Mouse (Mus musculus): ENCODE data around the gene Polrmt. TPM values are rescaled to one million over a fixed set of nuclear protein-coding genes. Genes with fewer than 3 reads are reported as not detected.

Polrmt gene
- polyA plus RNA-seq, 1 experiment from 2014 or later: 46.2 TPM

DNA sequence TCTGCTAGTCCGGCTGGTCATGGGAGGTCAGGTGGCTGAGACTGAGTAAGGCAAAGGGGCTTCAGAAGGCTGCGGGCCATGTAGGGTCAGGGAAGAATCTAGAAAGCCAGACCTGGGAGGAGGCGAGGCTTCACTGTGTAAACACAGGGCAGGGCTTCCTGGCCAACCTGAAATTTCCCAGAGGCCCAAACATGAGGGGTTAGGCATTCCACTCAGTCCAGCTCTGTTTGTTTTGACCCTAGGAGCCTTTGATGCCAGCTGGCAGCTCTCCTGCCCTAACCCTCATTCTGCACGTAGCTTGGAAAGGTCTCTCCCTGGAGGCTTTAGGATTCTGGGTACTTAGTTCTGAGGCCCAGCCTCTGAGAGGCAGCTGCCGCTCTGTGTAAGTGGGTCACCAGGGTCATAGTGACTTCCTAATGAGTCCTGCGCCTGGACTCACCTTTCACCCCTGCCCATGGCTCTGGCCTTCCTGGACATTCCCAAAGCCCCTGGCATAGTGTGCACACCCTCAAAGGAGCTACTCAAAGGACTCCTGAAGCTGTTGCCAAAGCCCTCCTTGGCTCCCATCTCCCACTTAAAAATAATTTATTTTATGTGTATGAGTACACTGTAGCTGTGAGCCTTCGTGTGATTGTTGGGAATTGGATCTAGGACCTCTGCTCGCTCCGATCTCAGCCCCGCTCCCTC is 44.8 kb downstream of the Polrmt start:
- WGBS: 22% methylated on average over 10 of the region's 10 CpGs
- peak; percentile 51 for ATAC-seq (ENCODE audit: low read depth)

DNA sequence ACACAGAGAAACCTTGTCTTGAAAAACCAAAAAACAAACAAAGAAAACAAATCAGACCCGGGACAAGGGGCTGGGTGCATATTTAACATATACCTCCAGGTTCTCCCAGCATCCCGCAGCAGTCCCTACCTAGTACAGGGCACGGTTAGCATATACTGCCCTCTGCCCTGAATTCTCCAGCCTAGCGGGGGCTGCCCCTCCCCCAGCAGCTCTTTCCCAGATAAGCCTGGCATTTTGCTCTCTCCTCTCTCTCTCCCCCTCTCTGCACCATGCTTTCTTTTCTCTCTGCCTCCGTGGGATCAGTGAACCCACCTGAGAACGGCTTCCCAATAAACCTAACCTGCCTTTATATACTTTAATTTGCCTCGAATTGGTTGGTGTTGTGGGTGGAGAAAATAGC is 45.7 kb downstream of the Polrmt start:
- Histone ChIP-seq H3K4me3 (ENCODE audit: low read length) (no peak overlapping the region), H3K4me1 (replicated peaks; ENCODE audit: control insufficient read depth, insufficient read depth, low read length) (peaks cover 30% of the 10 kb centered on the region), H3K4me2 (ENCODE audit: low read depth, low read length) (no peak overlapping the region), H3K27me3 (ENCODE audit: control insufficient read depth, insufficient read depth, low read depth, low read length) (no peaks in the 10 kb centered on the region), H3K36me3 (ENCODE audit: control insufficient read depth, insufficient read depth, low read length) (no peaks in the 10 kb centered on the region), H3K27ac (ENCODE audit: low read length) (peak overlapping the region; percentile 92), H3K9me3 (ENCODE audit: control insufficient read depth, low read length) (no peaks in the 10 kb centered on the region), H3K9ac (ENCODE audit: low read length) (no peak overlapping the region)
- ATAC-seq (ENCODE audit: low read depth): no peak
- 22% methylated on average over 7 of the region's 7 CpGs for WGBS

More for the DNA sequence above, 44.8 kb downstream of the Polrmt start:
- Histone ChIP-seq H3K9me3 (ENCODE audit: control insufficient read depth, low read length) (no peaks in the 10 kb centered on the region), H3K27ac (ENCODE audit: low read length) (peak overlapping the region; percentile 92), H3K4me1 (replicated peaks; ENCODE audit: control insufficient read depth, insufficient read depth, low read length) (peaks cover 33% of the 10 kb centered on the region), H3K4me2 (ENCODE audit: low read depth, low read length) (0 out of 2 replicates have a peak overlapping the region, but pooled peaks have one; percentile 6), H3K36me3 (ENCODE audit: control insufficient read depth, insufficient read depth, low read length) (no peaks in the 10 kb centered on the region), H3K27me3 (ENCODE audit: control insufficient read depth, insufficient read depth, low read depth, low read length) (no peaks in the 10 kb centered on the region), H3K9ac (ENCODE audit: low read length) (no peak overlapping the region; the same call in 1 of the 2 replicates), H3K4me3 (ENCODE audit: low read length) (no peak overlapping the region)

DNA sequence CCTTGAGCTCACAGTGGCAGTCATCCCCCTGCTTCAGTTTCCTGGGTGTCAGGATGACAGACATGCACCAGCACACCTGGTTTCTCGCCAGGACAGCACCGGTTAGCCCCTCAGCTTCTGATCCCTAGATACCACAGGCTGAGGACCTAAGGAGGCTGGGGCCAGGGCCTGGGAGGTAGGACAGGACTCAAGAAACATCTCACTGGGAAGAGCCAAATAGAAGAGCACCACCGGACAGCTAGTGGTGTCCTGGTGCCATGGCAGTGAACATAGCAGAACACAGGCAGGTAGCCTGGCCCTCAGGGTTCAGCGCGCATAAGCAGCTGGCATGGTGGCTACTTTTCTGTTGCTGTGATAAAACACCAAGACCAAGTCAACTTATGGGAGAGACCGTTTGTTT is 47.9 kb downstream of the Polrmt start:
- WGBS: 88% methylated on average over 6 of the region's 6 CpGs
- H3K27me3 ChIP-seq (ENCODE audit: control insufficient read depth, insufficient read depth, low read depth, low read length): no peaks in the 10 kb centered on the region
- H3K4me2 ChIP-seq (ENCODE audit: low read depth, low read length): no peak overlapping the region
- H3K36me3 ChIP-seq (ENCODE audit: control insufficient read depth, insufficient read depth, low read length): no peaks in the 10 kb centered on the region
- no peaks in the 10 kb centered on the region for H3K9me3 ChIP-seq (ENCODE audit: control insufficient read depth, low read length)
- no peak for ATAC-seq (ENCODE audit: low read depth)
- no peak overlapping the region for H3K9ac ChIP-seq (ENCODE audit: low read length)
- H3K27ac ChIP-seq (ENCODE audit: low read length): no peak overlapping the region; the same call in 1 of the 2 replicates
- peaks cover 27% of the 10 kb centered on the region for H3K4me1 ChIP-seq (replicated peaks; ENCODE audit: control insufficient read depth, insufficient read depth, low read length)
- no peak overlapping the region for H3K4me3 ChIP-seq (ENCODE audit: low read length)

DNA sequence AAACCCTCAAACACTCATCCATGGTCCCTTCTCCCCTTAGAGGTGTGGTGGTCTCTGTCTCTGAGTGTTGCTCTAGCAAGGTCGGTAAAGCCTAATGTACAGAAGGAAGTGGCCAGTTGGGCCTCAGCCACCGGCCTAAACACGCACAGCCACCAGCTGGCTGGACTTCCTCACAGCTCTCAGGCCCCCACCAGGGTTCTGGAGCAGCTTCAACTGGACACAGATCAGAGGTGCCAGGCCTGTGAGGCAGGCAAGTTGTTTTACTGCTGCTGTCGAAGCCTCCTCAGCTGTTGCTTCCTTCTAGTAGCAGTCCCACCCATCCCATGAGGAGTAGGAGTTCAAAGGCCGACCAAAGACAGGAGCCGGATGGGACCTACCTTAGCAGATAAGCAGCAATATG is 48.5 kb downstream of the Polrmt start:
- WGBS: 50% methylated on average over 6 of the region's 6 CpGs
- H3K27ac ChIP-seq (ENCODE audit: low read length): peak overlapping the region; percentile 96
- H3K4me3 ChIP-seq (ENCODE audit: low read length): no peak overlapping the region
- ATAC-seq (ENCODE audit: low read depth): peak; percentile 41; the same call in 1 of the 2 replicates
- H3K4me1 ChIP-seq (replicated peaks; ENCODE audit: control insufficient read depth, insufficient read depth, low read length): peaks cover 27% of the 10 kb centered on the region
- H3K36me3 ChIP-seq (ENCODE audit: control insufficient read depth, insufficient read depth, low read length): no peaks in the 10 kb centered on the region
- H3K27me3 ChIP-seq (ENCODE audit: control insufficient read depth, insufficient read depth, low read depth, low read length): no peaks in the 10 kb centered on the region
- H3K4me2 ChIP-seq (ENCODE audit: low read depth, low read length): no peak overlapping the region
- H3K9me3 ChIP-seq (ENCODE audit: control insufficient read depth, low read length): no peaks in the 10 kb centered on the region
- H3K9ac ChIP-seq (ENCODE audit: low read length): no peak overlapping the region

DNA sequence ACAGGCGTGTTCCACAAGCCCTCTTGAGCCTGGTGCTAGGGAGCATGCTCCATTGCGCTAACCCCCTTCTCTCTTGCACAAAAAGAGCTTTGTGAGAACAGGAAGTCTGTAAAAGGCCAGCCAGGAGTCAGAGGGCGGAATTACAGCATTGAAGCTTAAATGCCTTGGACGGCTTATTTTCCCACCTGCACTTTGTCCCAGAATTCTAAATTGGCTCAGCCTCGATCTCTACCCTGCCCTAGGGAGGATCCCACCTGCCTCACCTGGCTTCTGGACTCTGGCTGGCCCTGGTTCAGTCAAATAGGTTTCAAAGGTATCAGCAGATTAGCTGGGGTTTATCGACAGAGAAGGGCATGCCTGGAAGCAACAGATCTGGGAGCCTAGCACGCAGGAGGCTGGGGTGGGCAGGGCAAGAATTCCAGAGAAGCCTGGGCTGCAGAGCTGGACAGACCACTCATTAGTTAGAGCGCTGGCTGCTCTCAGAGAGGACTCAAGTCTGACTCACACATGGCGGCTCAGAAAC is 50.2 kb downstream of the Polrmt start:
- H3K4me1 ChIP-seq (replicated peaks; ENCODE audit: control insufficient read depth, insufficient read depth, low read length): peaks cover 25% of the 10 kb centered on the region
- H3K9ac ChIP-seq (ENCODE audit: low read length): peak overlapping the region; percentile 42; the same call in 1 of the 2 replicates
- H3K27ac ChIP-seq (ENCODE audit: low read length): peak overlapping the region; percentile 96
- no peaks in the 10 kb centered on the region for H3K27me3 ChIP-seq (ENCODE audit: control insufficient read depth, insufficient read depth, low read depth, low read length)
- peak; percentile 55 for ATAC-seq (ENCODE audit: low read depth)
- H3K4me3 ChIP-seq (ENCODE audit: low read length): no peak overlapping the region
- peak overlapping the region; percentile 18 for H3K4me2 ChIP-seq (ENCODE audit: low read depth, low read length)
- H3K9me3 ChIP-seq (ENCODE audit: control insufficient read depth, low read length): 0 out of 2 replicates have a peak, but pooled peaks cover 4% of the 10 kb centered on the region
- H3K36me3 ChIP-seq (ENCODE audit: control insufficient read depth, insufficient read depth, low read length): no peaks in the 10 kb centered on the region
- 40% methylated on average over 9 of the region's 9 CpGs for WGBS

DNA sequence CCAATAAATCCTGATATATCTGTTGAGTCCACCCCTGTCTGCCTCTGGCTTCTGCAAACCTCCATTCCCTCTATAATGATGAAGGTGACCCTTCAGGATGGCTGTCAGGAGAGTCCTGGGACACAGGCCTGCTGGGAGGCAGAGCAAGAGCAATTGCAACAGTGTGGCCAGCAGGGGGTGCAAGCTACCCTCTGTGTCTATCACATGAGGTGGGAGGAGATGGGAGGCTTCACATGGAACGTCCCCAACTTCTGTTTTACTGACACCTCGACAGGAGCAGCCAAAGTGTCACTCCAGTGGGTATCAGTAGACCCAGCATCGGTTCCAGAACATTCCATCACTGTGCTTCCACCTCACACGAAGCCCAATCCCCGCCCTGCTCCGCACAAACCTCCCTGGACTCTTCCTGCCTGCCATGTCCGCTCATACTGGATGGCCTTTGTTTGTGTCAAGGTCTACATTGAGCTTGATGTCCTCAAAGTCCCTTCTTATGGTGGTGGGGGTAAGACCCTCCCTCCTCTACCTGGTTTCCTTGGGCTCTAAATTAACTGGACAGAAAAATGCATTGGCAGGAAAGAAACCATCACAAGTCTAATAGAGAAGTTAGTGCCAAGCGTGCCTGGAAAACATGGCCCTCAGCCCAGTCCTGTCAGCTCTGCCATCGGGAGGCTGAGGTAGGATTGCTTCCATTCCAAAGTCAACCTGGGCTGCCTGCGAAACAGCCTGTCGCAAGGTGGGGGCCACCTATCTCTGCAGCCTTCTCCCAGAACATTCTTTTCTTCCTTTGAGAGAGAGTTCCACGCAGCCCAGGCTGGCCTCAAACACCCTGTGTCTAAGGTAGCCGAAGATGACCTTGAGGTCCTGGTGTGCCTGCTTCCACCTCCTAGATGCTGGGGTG is 50.9 kb downstream of the Polrmt start:
- Histone ChIP-seq H3K36me3 (ENCODE audit: control insufficient read depth, insufficient read depth, low read length) (no peaks in the 10 kb centered on the region), H3K4me3 (ENCODE audit: low read length) (no peak overlapping the region), H3K27ac (ENCODE audit: low read length) (peak overlapping the region; percentile 96), H3K4me2 (ENCODE audit: low read depth, low read length) (peak overlapping the region; percentile 18), H3K9ac (ENCODE audit: low read length) (peak overlapping the region; percentile 42; the same call in 1 of the 2 replicates), H3K4me1 (replicated peaks; ENCODE audit: control insufficient read depth, insufficient read depth, low read length) (peaks cover 25% of the 10 kb centered on the region), H3K27me3 (ENCODE audit: control insufficient read depth, insufficient read depth, low read depth, low read length) (no peaks in the 10 kb centered on the region), H3K9me3 (ENCODE audit: control insufficient read depth, low read length) (0 out of 2 replicates have a peak, but pooled peaks cover 4% of the 10 kb centered on the region)
- peak; percentile 44 for ATAC-seq (ENCODE audit: low read depth)
- WGBS: 52% methylated on average over 13 of the region's 13 CpGs

DNA sequence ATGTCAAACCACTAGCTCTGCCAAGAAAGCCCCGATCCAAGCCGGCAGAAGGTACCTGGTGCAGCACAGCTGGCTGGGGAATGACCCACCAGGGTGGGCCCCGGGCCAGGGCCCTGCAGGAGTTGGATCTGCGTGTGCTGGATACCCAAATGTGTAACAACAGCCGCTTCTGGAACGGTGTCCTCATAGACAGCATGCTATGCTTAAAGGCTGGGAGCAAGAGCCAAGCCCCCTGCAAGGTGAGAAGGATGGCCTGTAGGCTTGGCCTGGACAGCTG is 52.1 kb downstream of the Polrmt start:
- no peak overlapping the region for H3K9ac ChIP-seq (ENCODE audit: low read length)
- no peak overlapping the region for H3K4me2 ChIP-seq (ENCODE audit: low read depth, low read length)
- no peak overlapping the region for H3K4me3 ChIP-seq (ENCODE audit: low read length)
- H3K4me1 ChIP-seq (replicated peaks; ENCODE audit: control insufficient read depth, insufficient read depth, low read length): peaks cover 25% of the 10 kb centered on the region
- ATAC-seq (ENCODE audit: low read depth): no peak
- no peak overlapping the region for H3K27ac ChIP-seq (ENCODE audit: low read length)
- 0 out of 2 replicates have a peak, but pooled peaks cover 4% of the 10 kb centered on the region for H3K9me3 ChIP-seq (ENCODE audit: control insufficient read depth, low read length)
- H3K36me3 ChIP-seq (ENCODE audit: control insufficient read depth, insufficient read depth, low read length): no peaks in the 10 kb centered on the region; the same call in 1 of the 2 replicates
- 76% methylated on average over 6 of the region's 6 CpGs for WGBS
- no peaks in the 10 kb centered on the region for H3K27me3 ChIP-seq (ENCODE audit: control insufficient read depth, insufficient read depth, low read depth, low read length)

DNA sequence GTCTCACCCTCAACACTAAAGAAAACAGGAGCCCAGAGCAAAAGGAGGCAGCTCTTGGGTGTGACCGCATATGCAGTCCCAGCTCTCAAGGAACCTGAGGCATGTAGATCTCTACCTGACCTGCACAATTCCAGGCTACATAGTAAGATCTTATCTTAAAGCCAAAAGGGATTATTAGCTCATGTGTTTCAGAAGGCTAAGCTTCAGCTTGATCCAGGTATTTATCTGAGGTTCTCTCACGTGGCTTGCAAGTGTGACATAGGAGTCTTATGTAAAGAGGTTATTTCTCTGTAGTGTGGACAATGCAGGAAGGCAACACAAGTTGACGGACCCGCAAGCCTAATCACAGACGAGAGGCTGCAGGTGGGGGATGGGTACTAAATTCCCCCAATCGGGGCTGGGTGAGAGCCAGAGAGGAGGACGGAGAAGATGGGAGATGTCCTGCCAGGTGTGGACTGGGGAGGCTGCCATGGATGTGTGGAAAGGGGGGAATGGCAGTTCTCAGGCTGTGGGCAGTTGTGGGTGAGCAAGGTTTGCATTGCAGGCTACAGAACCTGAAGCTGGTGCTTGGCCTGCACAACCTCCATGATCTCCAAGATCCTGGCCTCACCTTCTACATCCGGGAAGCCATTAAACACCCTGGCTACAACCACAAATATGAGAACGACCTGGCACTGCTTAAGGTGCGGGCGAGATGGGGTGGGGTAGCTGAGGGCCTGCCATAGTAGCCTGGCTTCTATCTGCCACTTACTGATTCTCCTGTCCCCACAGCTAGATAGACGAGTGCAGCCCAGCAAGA is 52.6 kb downstream of the Polrmt start:
- H3K4me3 ChIP-seq (ENCODE audit: low read length): no peak overlapping the region
- H3K4me1 ChIP-seq (replicated peaks; ENCODE audit: control insufficient read depth, insufficient read depth, low read length): peaks cover 23% of the 10 kb centered on the region
- ATAC-seq (ENCODE audit: low read depth): no peak
- H3K9ac ChIP-seq (ENCODE audit: low read length): no peak overlapping the region
- H3K36me3 ChIP-seq (ENCODE audit: control insufficient read depth, insufficient read depth, low read length): peaks cover 4% of the 10 kb centered on the region
- H3K9me3 ChIP-seq (ENCODE audit: control insufficient read depth, low read length): 0 out of 2 replicates have a peak, but pooled peaks cover 4% of the 10 kb centered on the region
- no peak overlapping the region for H3K27ac ChIP-seq (ENCODE audit: low read length)
- no peak overlapping the region for H3K4me2 ChIP-seq (ENCODE audit: low read depth, low read length)
- 68% methylated on average over 12 of the region's 12 CpGs for WGBS
- H3K27me3 ChIP-seq (ENCODE audit: control insufficient read depth, insufficient read depth, low read depth, low read length): no peaks in the 10 kb centered on the region

All from lung, embryonic 16.5 days (tissue).